Mouse (Mus musculus): ENCODE results near the gene Slc26a11. TPM values are rescaled to one million over a fixed set of nuclear protein-coding genes. Genes with fewer than 3 reads are reported as not detected.

The Slc26a11 gene
- polyA plus RNA-seq, 1 experiment from 2014 or later = 5.0 TPM

- H3K4me2 ChIP-seq (replicated peaks) = no peak overlapping the region
- H3K9me3 ChIP-seq = no peaks in the 10 kb centered on the region
- H3K27ac ChIP-seq = no peak overlapping the region
- no peak overlapping the region for H3K4me3 ChIP-seq (replicated peaks)
- H3K9ac ChIP-seq (replicated peaks) = no peak overlapping the region
- H3K27me3 ChIP-seq = 0 out of 2 replicates have a peak, but pooled peaks cover 3% of the 10 kb centered on the region
- WGBS = 87% methylated on average over 10 of the region's 10 CpGs
- no peaks in the 10 kb centered on the region for H3K36me3 ChIP-seq
- ATAC-seq = no peak
- H3K4me1 ChIP-seq (replicated peaks) = no peaks in the 10 kb centered on the region
Observed at GRCm38 (mm10) chr11:119338271-119339059, 16.9 kb upstream of the Slc26a11 start.

GRCm38 (mm10) chr11:119339179-119339578 lies 16.2 kb upstream of the Slc26a11 start:
- no peaks in the 10 kb centered on the region for H3K4me1 ChIP-seq (replicated peaks)
- H3K9ac ChIP-seq (replicated peaks) = no peak overlapping the region
- no peak overlapping the region for H3K4me3 ChIP-seq (replicated peaks)
- H3K27ac ChIP-seq = no peak overlapping the region
- H3K27me3 ChIP-seq = 0 out of 2 replicates have a peak, but pooled peaks cover 3% of the 10 kb centered on the region
- H3K9me3 ChIP-seq = no peaks in the 10 kb centered on the region
- ATAC-seq = no peak
- 47% methylated on average over 5 of the region's 5 CpGs for WGBS
- no peaks in the 10 kb centered on the region for H3K36me3 ChIP-seq
- no peak overlapping the region for H3K4me2 ChIP-seq (replicated peaks)

- no peaks in the 10 kb centered on the region for H3K9me3 ChIP-seq
- no peak for ATAC-seq
- H3K4me2 ChIP-seq (replicated peaks) = no peak overlapping the region
- no peaks in the 10 kb centered on the region for H3K4me1 ChIP-seq (replicated peaks)
- H3K9ac ChIP-seq (replicated peaks) = no peak overlapping the region
- H3K27ac ChIP-seq = no peak overlapping the region
- H3K27me3 ChIP-seq = 0 out of 2 replicates have a peak, but pooled peaks cover 3% of the 10 kb centered on the region
- no peaks in the 10 kb centered on the region for H3K36me3 ChIP-seq
- 5% methylated on average over 5 of the region's 5 CpGs for WGBS
- no peak overlapping the region for H3K4me3 ChIP-seq (replicated peaks)
Observed at GRCm38 (mm10) chr11:119339637-119340036, 15.7 kb upstream of the Slc26a11 start.

- Histone ChIP-seq H3K4me2 (replicated peaks) (no peak overlapping the region), H3K36me3 (no peaks in the 10 kb centered on the region), H3K9me3 (no peaks in the 10 kb centered on the region), H3K4me1 (replicated peaks) (no peaks in the 10 kb centered on the region), H3K27ac (no peak overlapping the region), H3K27me3 (no peaks in the 10 kb centered on the region), H3K9ac (replicated peaks) (no peak overlapping the region), H3K4me3 (replicated peaks) (no peak overlapping the region)
- ATAC-seq = no peak
- 89% methylated on average over 8 of the region's 8 CpGs for WGBS
Observed at GRCm38 (mm10) chr11:119344178-119344577, 11.2 kb upstream of the Slc26a11 start.

- no peak overlapping the region for H3K27ac ChIP-seq
- WGBS = 76% methylated on average over 6 of the region's 6 CpGs
- no peaks in the 10 kb centered on the region for H3K9me3 ChIP-seq
- no peaks in the 10 kb centered on the region for H3K36me3 ChIP-seq
- H3K4me1 ChIP-seq (replicated peaks) = no peaks in the 10 kb centered on the region
- H3K27me3 ChIP-seq = no peaks in the 10 kb centered on the region
- H3K9ac ChIP-seq (replicated peaks) = no peak overlapping the region
- no peak for ATAC-seq
- H3K4me2 ChIP-seq (replicated peaks) = no peak overlapping the region
- H3K4me3 ChIP-seq (replicated peaks) = no peak overlapping the region
Observed at GRCm38 (mm10) chr11:119344865-119345264, 10.5 kb upstream of the Slc26a11 start.

DNA sequence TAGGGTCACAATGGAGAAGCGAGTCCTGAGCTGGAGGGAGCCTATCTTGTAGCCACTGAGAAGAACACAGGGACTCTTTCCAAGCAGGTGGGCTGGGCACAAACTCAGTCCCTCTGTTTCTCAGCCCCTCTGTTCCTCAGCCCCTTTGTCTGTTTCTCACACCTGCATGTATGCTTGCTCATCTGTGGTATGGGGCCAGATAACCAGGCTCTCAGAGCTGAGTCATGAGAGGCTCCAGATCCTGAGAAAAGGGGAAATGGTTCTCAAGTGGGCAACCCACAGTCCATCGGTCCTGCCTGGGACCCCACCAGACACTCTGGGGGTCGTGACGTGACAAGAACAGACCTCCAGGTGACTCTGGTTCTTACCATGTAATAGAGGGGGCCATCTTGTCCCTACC lies 8.2 kb upstream of the Slc26a11 start:
- no peak for ATAC-seq
- Histone ChIP-seq H3K4me3 (replicated peaks) (no peak overlapping the region), H3K4me1 (replicated peaks) (no peaks in the 10 kb centered on the region), H3K27me3 (no peaks in the 10 kb centered on the region), H3K36me3 (no peaks in the 10 kb centered on the region), H3K27ac (no peak overlapping the region), H3K9me3 (no peaks in the 10 kb centered on the region), H3K9ac (replicated peaks) (no peak overlapping the region), H3K4me2 (replicated peaks) (no peak overlapping the region)
- 88% methylated on average over 4 of the region's 4 CpGs for WGBS

- Histone ChIP-seq H3K4me3 (replicated peaks) (no peak overlapping the region), H3K27me3 (no peaks in the 10 kb centered on the region), H3K27ac (no peak overlapping the region), H3K4me2 (replicated peaks) (no peak overlapping the region), H3K9me3 (no peaks in the 10 kb centered on the region), H3K4me1 (replicated peaks) (peaks cover 20% of the 10 kb centered on the region), H3K9ac (replicated peaks) (no peak overlapping the region), H3K36me3 (no peaks in the 10 kb centered on the region)
- no peak for ATAC-seq
- 83% methylated on average over 7 of the region's 7 CpGs for WGBS
Observed at GRCm38 (mm10) chr11:119352113-119352512, 3.2 kb upstream of the Slc26a11 start.

- Histone ChIP-seq H3K4me1 (replicated peaks) (peaks cover 20% of the 10 kb centered on the region), H3K4me3 (replicated peaks) (no peak overlapping the region), H3K9ac (replicated peaks) (no peak overlapping the region), H3K36me3 (no peaks in the 10 kb centered on the region), H3K27me3 (no peaks in the 10 kb centered on the region), H3K4me2 (replicated peaks) (no peak overlapping the region), H3K27ac (no peak overlapping the region), H3K9me3 (no peaks in the 10 kb centered on the region)
- 91% methylated on average over 4 of the region's 4 CpGs for WGBS
- ATAC-seq = no peak
Observed at GRCm38 (mm10) chr11:119353946-119354345, 1.4 kb upstream of the Slc26a11 start.

DNA sequence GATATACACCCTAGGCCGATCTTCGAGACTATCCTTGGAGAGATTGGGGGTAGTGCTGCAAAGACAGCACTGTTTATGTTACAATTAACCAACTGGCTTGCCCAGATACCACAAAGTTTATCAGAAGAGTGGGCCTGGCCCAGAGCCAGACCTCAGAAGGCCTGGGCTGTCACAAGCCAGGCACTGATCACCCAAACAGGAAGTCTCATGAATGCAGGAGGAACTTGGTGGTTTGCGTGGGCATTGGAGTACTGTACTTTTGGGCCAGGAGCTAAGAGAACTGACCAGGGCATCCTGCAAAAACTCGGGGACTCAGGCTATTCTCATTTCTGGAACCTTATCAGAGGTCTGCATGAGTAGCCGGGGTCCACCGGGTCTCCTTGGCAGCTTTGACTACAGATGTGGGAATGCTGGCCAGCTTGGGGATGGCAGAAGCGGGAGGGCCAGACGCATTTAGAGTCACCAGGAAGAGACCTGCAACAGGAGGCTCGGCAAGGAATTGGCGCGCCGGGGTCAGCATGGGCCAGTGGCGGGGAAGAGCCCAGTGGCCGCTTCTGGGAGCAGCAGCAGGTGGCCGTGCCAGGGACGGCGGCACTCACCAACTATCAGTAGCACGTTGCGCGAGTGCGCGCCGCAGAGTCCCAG lies 437 bp upstream of the Slc26a11 start:
- H3K9ac ChIP-seq (replicated peaks) = peak overlapping the region; percentile 76
- H3K36me3 ChIP-seq = no peaks in the 10 kb centered on the region
- peak overlapping the region; percentile 70 for H3K4me3 ChIP-seq (replicated peaks)
- H3K9me3 ChIP-seq = no peaks in the 10 kb centered on the region
- H3K4me2 ChIP-seq (replicated peaks) = peak overlapping the region; percentile 92
- H3K27ac ChIP-seq = peak overlapping the region; percentile 47; the same call in 1 of the 2 replicates
- ATAC-seq = no peak
- no peaks in the 10 kb centered on the region for H3K27me3 ChIP-seq
- H3K4me1 ChIP-seq (replicated peaks) = peaks cover 20% of the 10 kb centered on the region
- WGBS = 7% methylated on average over 23 of the region's 23 CpGs

- Histone ChIP-seq H3K36me3 (no peaks in the 10 kb centered on the region), H3K4me2 (replicated peaks) (no peak overlapping the region), H3K27me3 (no peaks in the 10 kb centered on the region), H3K4me1 (replicated peaks) (peaks cover 33% of the 10 kb centered on the region), H3K4me3 (replicated peaks) (no peak overlapping the region), H3K9ac (replicated peaks) (no peak overlapping the region), H3K27ac (no peak overlapping the region), H3K9me3 (no peaks in the 10 kb centered on the region)
- 87% methylated on average over 10 of the region's 10 CpGs for WGBS
- ATAC-seq = no peak
Observed at GRCm38 (mm10) chr11:119359089-119359488, 3.7 kb downstream of the Slc26a11 start.

DNA sequence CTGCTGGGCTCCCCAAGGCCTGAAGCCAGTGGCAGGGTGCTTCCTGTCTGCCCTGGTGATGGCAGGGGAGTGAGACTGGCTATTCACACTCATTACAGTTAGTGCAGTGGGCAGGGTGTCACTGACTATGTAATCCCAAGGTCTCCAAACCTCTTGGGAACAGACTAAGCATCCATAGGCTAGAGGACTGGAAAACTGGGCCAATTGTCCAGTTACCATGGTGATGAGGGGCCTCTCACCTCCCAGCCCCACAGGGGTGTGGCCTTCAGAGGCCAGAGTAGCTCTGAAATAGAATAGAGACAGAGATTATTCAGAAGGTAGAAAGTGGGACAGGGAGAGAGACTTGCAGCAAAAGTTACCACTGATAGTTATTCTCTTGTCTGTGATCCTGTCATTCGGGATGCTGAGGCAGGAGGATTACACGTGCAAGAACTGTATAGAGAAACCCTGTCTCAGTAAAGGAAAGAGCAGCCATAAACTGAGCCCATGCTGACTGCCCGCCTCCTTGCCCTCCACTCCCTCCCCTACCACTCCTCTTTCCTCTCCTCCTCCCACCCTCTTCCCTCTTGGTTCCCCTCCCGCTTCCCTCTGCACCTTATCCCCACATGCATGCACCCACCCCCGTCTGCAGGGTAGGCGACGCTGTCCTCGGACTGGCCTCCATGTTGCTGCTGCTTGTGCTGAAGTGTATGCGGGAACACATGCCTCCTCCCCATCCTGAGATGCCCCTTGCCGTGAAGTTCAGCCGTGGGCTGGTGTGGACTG lies 7.6 kb downstream of the Slc26a11 start:
- 0 out of 2 replicates have a peak overlapping the region, but pooled peaks have one; percentile 19 for H3K27ac ChIP-seq
- H3K36me3 ChIP-seq = 0 out of 2 replicates have a peak, but pooled peaks cover 3% of the 10 kb centered on the region
- peak; percentile 62; the same call in 1 of the 2 replicates for ATAC-seq
- peak overlapping the region; percentile 21 for H3K4me3 ChIP-seq (replicated peaks)
- H3K4me1 ChIP-seq (replicated peaks) = peaks cover 13% of the 10 kb centered on the region
- WGBS = 20% methylated on average over 11 of the region's 11 CpGs
- peak overlapping the region; percentile 49 for H3K4me2 ChIP-seq (replicated peaks)
- H3K9ac ChIP-seq (replicated peaks) = peak overlapping the region; percentile 57
- no peaks in the 10 kb centered on the region for H3K27me3 ChIP-seq
- no peaks in the 10 kb centered on the region; the same call in 1 of the 2 replicates for H3K9me3 ChIP-seq
